Mouse (Mus musculus) liver, embryonic 13.5 days (tissue): ENCODE results near the gene Bglap3. TPM values are rescaled to one million over a fixed set of nuclear protein-coding genes. Genes with fewer than 3 reads are reported as not detected.
"Not testable (repeated sequence)": the region's sequence is repeated elsewhere in the genome, so short reads cannot be mapped to it uniquely, and the experiment has no call there.

Experiments
- ATAC-seq: fragments of 200-750 bp; cut with Nextera tagmentation; 2 replicates; pipeline ENCODE4 v1.8.0; 2017; ENCODE audit warnings: low read depth, mild to moderate bottlenecking, moderate number of reproducible peaks, moderate library complexity
- DNase-seq: peaks from one replicate; pipeline ENCODE4 v3.0.0; 2022
- H3K27ac ChIP-seq: fragments of 300-500 bp; sonication (generic); 2 replicates; pipeline ENCODE4 v1.5.1; 2015; ENCODE audit warnings: moderate library complexity, mild to moderate bottlenecking, inconsistent platforms
- H3K27me3 ChIP-seq: fragments of 300-500 bp; sonication (generic); 2 replicates; pipeline ENCODE4 v1.6.1; 2015; ENCODE audit warnings: mild to moderate bottlenecking, inconsistent platforms
- H3K36me3 ChIP-seq: fragments of 300-500 bp; sonication (generic); 2 replicates; pipeline ENCODE4 v1.6.1; 2015; ENCODE audit warnings: mild to moderate bottlenecking, inconsistent platforms
- H3K4me1 ChIP-seq: fragments of 300-500 bp; sonication (generic); replicated peaks from 2 replicates; pipeline ENCODE4 v1.6.1; 2015; ENCODE audit warnings: inconsistent platforms
- H3K4me2 ChIP-seq: fragments of 300-500 bp; sonication (generic); 2 replicates; pipeline ENCODE4 v1.6.1; 2015; ENCODE audit warnings: inconsistent platforms, mild to moderate bottlenecking, moderate library complexity
- H3K4me3 ChIP-seq: fragments of 300-500 bp; sonication (generic); replicated peaks from 2 replicates; pipeline ENCODE4 v1.5.1; 2015; ENCODE audit warnings: mild to moderate bottlenecking, inconsistent platforms
- H3K9ac ChIP-seq: fragments of 300-500 bp; sonication (generic); 2 replicates; pipeline ENCODE4 v1.6.1; 2015; ENCODE audit warnings: mild to moderate bottlenecking, inconsistent platforms
- H3K9me3 ChIP-seq: fragments of 300-500 bp; sonication (generic); replicated peaks from 2 replicates; pipeline ENCODE4 v1.6.1; 2016; ENCODE audit warnings: inconsistent platforms
- WGBS: fragments of 180-500 bp; shearing (Covaris S2); methylation state at CpG from one replicate; pipeline ENCODE4 v1.1.7; 2015; ENCODE audit not compliant: insufficient replicate concordance; 5-methylcytosine and 5-hydroxymethylcytosine counted together
- polyA plus RNA-seq: library from polyadenylated mRNA; unstranded; fragments of >200 nt; fragmentation: Nextera tagmentation; extraction: Ambion mirVana; gene quantifications from 2 replicates; pipeline ENCODE4 v1.2.1, GENCODE M21; 2015

The Bglap3 gene
- polyA plus RNA-seq, 1 experiment from 2014 or later, result 0.17 TPM

- no peaks in the 10 kb centered on the region for H3K9me3 ChIP-seq
- H3K9ac ChIP-seq, result peak overlapping the region; percentile 22; the same call in 1 of the 2 replicates
- ATAC-seq (no peak), DNase-seq (peak; percentile 63)
- peaks cover 54% of the 10 kb centered on the region for H3K4me1 ChIP-seq
- H3K27me3 ChIP-seq, result no peaks in the 10 kb centered on the region
- 0 out of 2 replicates have a peak overlapping the region, but pooled peaks have one; percentile 2 for H3K4me2 ChIP-seq
- 4% methylated on average over 2 of the region's 2 CpGs for WGBS
- H3K36me3 ChIP-seq, result peaks cover 40% of the 10 kb centered on the region
- no peak overlapping the region for H3K27ac ChIP-seq
- H3K4me3 ChIP-seq, result no peak overlapping the region
Measured at GRCm38 (mm10) chr3:88407090-88407489, 34.5 kb upstream of the Bglap3 start.

- 86% methylated on average over 10 of the region's 10 CpGs for WGBS
- Histone ChIP-seq H3K4me1 (peaks cover 26% of the 10 kb centered on the region), H3K9ac (no peak overlapping the region), H3K4me2 (no peak overlapping the region), H3K9me3 (no peaks in the 10 kb centered on the region), H3K27me3 (no peaks in the 10 kb centered on the region), H3K4me3 (no peak overlapping the region), H3K36me3 (peaks cover 48% of the 10 kb centered on the region), H3K27ac (no peak overlapping the region)
- DNase-seq (no peak), ATAC-seq (no peak)
Measured at GRCm38 (mm10) chr3:88403522-88404230, 31.1 kb upstream of the Bglap3 start.

- Histone ChIP-seq H3K9ac (no peak overlapping the region), H3K9me3 (no peaks in the 10 kb centered on the region), H3K27me3 (no peaks in the 10 kb centered on the region), H3K36me3 (peaks cover 70% of the 10 kb centered on the region), H3K4me2 (no peak overlapping the region), H3K4me3 (no peak overlapping the region), H3K4me1 (no peaks in the 10 kb centered on the region), H3K27ac (no peak overlapping the region)
- DNase-seq, result no peak
- ATAC-seq, result no peak
- 84% methylated on average over 2 of the region's 2 CpGs for WGBS
Measured at GRCm38 (mm10) chr3:88398666-88399065, 26.1 kb upstream of the Bglap3 start.

GRCm38 (mm10) chr3:88395742-88396141 is 23.2 kb upstream of the Bglap3 start:
- H3K4me3 ChIP-seq, result no peak overlapping the region
- 83% methylated on average over 8 of the region's 8 CpGs for WGBS
- no peak for DNase-seq
- H3K27ac ChIP-seq, result no peak overlapping the region
- H3K4me2 ChIP-seq, result no peak overlapping the region
- H3K27me3 ChIP-seq, result no peaks in the 10 kb centered on the region
- no peaks in the 10 kb centered on the region for H3K9me3 ChIP-seq
- no peaks in the 10 kb centered on the region for H3K4me1 ChIP-seq
- no peak for ATAC-seq
- H3K9ac ChIP-seq, result no peak overlapping the region
- H3K36me3 ChIP-seq, result peaks cover 52% of the 10 kb centered on the region

GRCm38 (mm10) chr3:88395288-88395687 is 22.7 kb upstream of the Bglap3 start:
- Histone ChIP-seq H3K4me2 (no peak overlapping the region), H3K9me3 (no peaks in the 10 kb centered on the region), H3K4me1 (no peaks in the 10 kb centered on the region), H3K36me3 (peaks cover 54% of the 10 kb centered on the region), H3K27ac (no peak overlapping the region), H3K9ac (no peak overlapping the region), H3K27me3 (no peaks in the 10 kb centered on the region), H3K4me3 (no peak overlapping the region)
- ATAC-seq, result no peak
- no peak for DNase-seq
- 90% methylated on average over 6 of the region's 6 CpGs for WGBS

- Histone ChIP-seq H3K27me3 (no peaks in the 10 kb centered on the region), H3K4me3 (no peak overlapping the region), H3K27ac (no peak overlapping the region), H3K9me3 (no peaks in the 10 kb centered on the region), H3K36me3 (peaks cover 47% of the 10 kb centered on the region), H3K4me2 (no peak overlapping the region), H3K9ac (no peak overlapping the region), H3K4me1 (no peaks in the 10 kb centered on the region)
- DNase-seq (no peak), ATAC-seq (no peak)
- WGBS, result 83% methylated on average over 9 of the region's 9 CpGs
Measured at GRCm38 (mm10) chr3:88393776-88394375, 21.3 kb upstream of the Bglap3 start.

GRCm38 (mm10) chr3:88384364-88384763 is 11.8 kb upstream of the Bglap3 start, which contains the start of gene Bglap:
Bglap (minus strand) TSS chr3:88384464.
- Histone ChIP-seq H3K4me2 (no peak within 1 kb of the TSS), H3K4me3 (no peak within 1 kb of the TSS), H3K9me3 (no peaks in the 10 kb centered on the region), H3K4me1 (peaks cover 8% of the 10 kb centered on the region), H3K27me3 (no peaks in the 10 kb centered on the region), H3K36me3 (no peaks in the 10 kb centered on the region), H3K9ac (no peak within 1 kb of the TSS), H3K27ac (no peak within 1 kb of the TSS)
- no peak for DNase-seq
- no peak for ATAC-seq
- whole genome bisulfite sequencing, result 71% methylated on average over 5 of the region's 5 CpGs

GRCm38 (mm10) chr3:88382383-88382782 is 9.8 kb upstream of the Bglap3 start:
- not testable (repeated sequence) for H3K4me3 ChIP-seq, ATAC-seq, H3K9ac ChIP-seq, H3K27ac ChIP-seq, H3K36me3 ChIP-seq, H3K9me3 ChIP-seq, H3K4me1 ChIP-seq, H3K27me3 ChIP-seq, H3K4me2 ChIP-seq, DNase-seq
- WGBS, result 10% methylated on average over 1 of the region's 7 CpGs

GRCm38 (mm10) chr3:88381389-88382315 is 9.1 kb upstream of the Bglap3 start:
- not testable (repeated sequence) for H3K27ac ChIP-seq, H3K9ac ChIP-seq, H3K4me3 ChIP-seq, H3K9me3 ChIP-seq, H3K4me1 ChIP-seq, H3K36me3 ChIP-seq, DNase-seq, H3K27me3 ChIP-seq
- H3K4me2 ChIP-seq, result peak overlapping the region; percentile 51
- WGBS, result 16% methylated on average over 17 of the region's 22 CpGs
- ATAC-seq, result peak; percentile 75

GRCm38 (mm10) chr3:88378599-88378998 is 6.1 kb upstream of the Bglap3 start, which contains the start of gene Bglap2:
Bglap2 (minus strand) TSS chr3:88378699.
- not testable (repeated sequence) for H3K27me3 ChIP-seq, H3K27ac ChIP-seq, DNase-seq, H3K36me3 ChIP-seq, H3K4me2 ChIP-seq, H3K9me3 ChIP-seq, ATAC-seq, H3K4me3 ChIP-seq, H3K9ac ChIP-seq
- 53% methylated on average over 5 of the region's 5 CpGs for WGBS
- H3K4me1 ChIP-seq, result peaks cover 19% of the 10 kb centered on the region

GRCm38 (mm10) chr3:88376644-88377043 is 4.1 kb upstream of the Bglap3 start:
- H3K4me3 ChIP-seq, H3K9me3 ChIP-seq, H3K27ac ChIP-seq, H3K9ac ChIP-seq, ATAC-seq, H3K27me3 ChIP-seq, H3K36me3 ChIP-seq, DNase-seq: not testable (repeated sequence)
- Histone ChIP-seq H3K4me2 (peak overlapping the region; percentile 41; the same call in 1 of the 2 replicates), H3K4me1 (peaks cover 14% of the 10 kb centered on the region)
- 42% methylated on average over 7 of the region's 7 CpGs for WGBS
